Mouse (Mus musculus) kidney, adult 8-10 months (tissue): ENCODE results near the gene Ppp6r1.

Source experiments
- DNase-seq, 2 experiments: peaks; one replicate each; pipeline ENCODE4 v3.0.0; 2022

The Ppp6r1 gene

GRCm38 (mm10) chr7:4657521-4658127, 1.2 kb downstream of the Ppp6r1 start:
- peak; percentile 35 to 41 for DNase-seq

GRCm38 (mm10) chr7:4656818-4657217, 2.0 kb downstream of the Ppp6r1 start:
- no peak for DNase-seq

- no peak for DNase-seq
These were observed 2.9 kb downstream of the Ppp6r1 start for GRCm38 (mm10) chr7:4655916-4656315.

GRCm38 (mm10) chr7:4655393-4655792, 3.4 kb downstream of the Ppp6r1 start:
- no peak for DNase-seq

GRCm38 (mm10) chr7:4654221-4654620, 4.6 kb downstream of the Ppp6r1 start:
- DNase-seq: no peak

GRCm38 (mm10) chr7:4653780-4654179, 5.0 kb downstream of the Ppp6r1 start:
- peak in 1 of 2 experiments; percentile 18 for DNase-seq

- no peak for DNase-seq
These were observed 5.5 kb downstream of the Ppp6r1 start for GRCm38 (mm10) chr7:4653351-4653750.

- DNase-seq: no peak
These were observed 6.1 kb downstream of the Ppp6r1 start for GRCm38 (mm10) chr7:4652726-4653125.

GRCm38 (mm10) chr7:4651581-4651980, 7.2 kb downstream of the Ppp6r1 start:
- DNase-seq: peak in 1 of 2 experiments; percentile 32

- no peak for DNase-seq
These were observed 10.8 kb downstream of the Ppp6r1 start for GRCm38 (mm10) chr7:4647992-4648391.

GRCm38 (mm10) chr7:4647291-4647690, 11.5 kb downstream of the Ppp6r1 start:
- DNase-seq: no peak

GRCm38 (mm10) chr7:4646806-4647205, 12.0 kb downstream of the Ppp6r1 start:
- no peak for DNase-seq

- no peak for DNase-seq
These were observed 15.6 kb downstream of the Ppp6r1 start for GRCm38 (mm10) chr7:4643225-4643624.

- no peak for DNase-seq
These were observed 16.9 kb downstream of the Ppp6r1 start for GRCm38 (mm10) chr7:4641956-4642355.

- no peak for DNase-seq
These were observed 17.7 kb downstream of the Ppp6r1 start for GRCm38 (mm10) chr7:4641155-4641554.

- no peak for DNase-seq
These were observed 22.6 kb downstream of the Ppp6r1 start for GRCm38 (mm10) chr7:4636179-4636578.

GRCm38 (mm10) chr7:4631031-4631430, 27.8 kb downstream of the Ppp6r1 start, which contains the start of gene Tmem86b:
Tmem86b (minus strand) TSS chr7:4631422.
- peak; percentile 79 to 80 for DNase-seq

GRCm38 (mm10) chr7:4630198-4630597, 28.6 kb downstream of the Ppp6r1 start:
- peak; percentile 43 to 57 for DNase-seq

- peak in 1 of 2 experiments; percentile 15 for DNase-seq
These were observed 29.2 kb downstream of the Ppp6r1 start for GRCm38 (mm10) chr7:4629586-4629985.

- DNase-seq: no peak
These were observed 32.9 kb downstream of the Ppp6r1 start for GRCm38 (mm10) chr7:4625928-4626327.

- DNase-seq: peak in 1 of 2 experiments; percentile 30
These were observed 34.5 kb downstream of the Ppp6r1 start for GRCm38 (mm10) chr7:4624343-4624742.

GRCm38 (mm10) chr7:4623544-4624189, 35.2 kb downstream of the Ppp6r1 start:
- DNase-seq: peak; percentile 31 to 67

- peak in 1 of 2 experiments; percentile 30 for DNase-seq
These were observed 38.8 kb downstream of the Ppp6r1 start for GRCm38 (mm10) chr7:4619979-4620378.

GRCm38 (mm10) chr7:4613740-4614403, 44.9 kb downstream of the Ppp6r1 start:
- peak; percentile 20 to 30 for DNase-seq
